9 mouse cellular contexts compared by ENCODE assay signal in genomic region chr10:61535441-61535840, GRCm38 (mm10). TPM values are rescaled to one million over a fixed set of nuclear protein-coding genes. Genes with fewer than 3 reads are reported as not detected.
DNase-seq lines count a peak whose midpoint lies in the region; ATAC-seq and TF ChIP-seq lines count a peak whose summit lies in the region.
"Had no signal": no experiment of that assay in that cellular context is flagged by ENCODE, and none has a peak within 500 bp of the region (broad histone marks: within the 10 kb centered on the region; RNA-seq: fewer than 3 reads in every experiment).

No protein-coding gene starts in this region.

- H3K27me3 ChIP-seq in liver, postnatal 0 days (ENCODE audit: insufficient read depth, low read length): no peaks in the 10 kb centered on the region
- H3K27me3 ChIP-seq in liver, embryonic 12.5 days (replicated peaks): no peaks in the 10 kb centered on the region
- H3K27me3 ChIP-seq in intestine, embryonic 16.5 days (replicated peaks; ENCODE audit: control insufficient read depth, insufficient read depth, low read length): no peaks in the 10 kb centered on the region
- H3K27me3 ChIP-seq in neural tube, embryonic 15.5 days (replicated peaks): no peaks in the 10 kb centered on the region

- peaks cover 34% of the 10 kb centered on the region for H3K4me1 ChIP-seq in liver, postnatal 0 days (ENCODE audit: insufficient read depth)
- peaks cover 39% of the 10 kb centered on the region for H3K4me1 ChIP-seq in liver, embryonic 12.5 days
- peaks cover 27% of the 10 kb centered on the region for H3K4me1 ChIP-seq in intestine, embryonic 16.5 days (ENCODE audit: control insufficient read depth, insufficient read depth, low read length)
- peaks cover 56% of the 10 kb centered on the region for H3K4me1 ChIP-seq in neural tube, embryonic 15.5 days

- no peak overlapping the region for H3K4me3 ChIP-seq in gastrocnemius, adult 2 months
- no peak overlapping the region for H3K4me3 ChIP-seq in liver, postnatal 0 days (ENCODE audit: low read depth, low read length)
- no peak overlapping the region for H3K4me3 ChIP-seq in liver, embryonic 12.5 days
- H3K4me3 ChIP-seq in intestine, embryonic 16.5 days (ENCODE audit: low read length): no peak overlapping the region
- H3K4me3 ChIP-seq in neural tube, embryonic 15.5 days (replicated peaks): no peak overlapping the region

- no peaks in the 10 kb centered on the region for H3K36me3 ChIP-seq in liver, postnatal 0 days (replicated peaks; ENCODE audit: insufficient read depth, low read length)
- H3K36me3 ChIP-seq in liver, embryonic 12.5 days: no peaks in the 10 kb centered on the region; the same call in 1 of the 2 replicates
- H3K36me3 ChIP-seq in intestine, embryonic 16.5 days (ENCODE audit: control insufficient read depth, insufficient read depth, low read length): no peaks in the 10 kb centered on the region
- H3K36me3 ChIP-seq in neural tube, embryonic 15.5 days: no peaks in the 10 kb centered on the region

- H3K27ac ChIP-seq in gastrocnemius, adult 2 months: peak overlapping the region; percentile 84
- H3K27ac ChIP-seq in liver, postnatal 0 days (ENCODE audit: low read depth): peak overlapping the region; percentile 76; the same call in 1 of the 2 replicates
- no peak overlapping the region for H3K27ac ChIP-seq in liver, embryonic 12.5 days
- H3K27ac ChIP-seq in intestine, embryonic 16.5 days (ENCODE audit: low read length): peak overlapping the region; percentile 49
- peak overlapping the region; percentile 56 for H3K27ac ChIP-seq in neural tube, embryonic 15.5 days (replicated peaks)

- ATAC-seq in liver, postnatal 0 days: no peak
- no peak for ATAC-seq in liver, embryonic 12.5 days
- no peak for ATAC-seq in intestine, embryonic 16.5 days
- no peak for ATAC-seq in neural tube, embryonic 15.5 days (ENCODE audit: low FRiP score)

- no peak overlapping the region for H3K9ac ChIP-seq in liver, postnatal 0 days (replicated peaks)
- no peak overlapping the region for H3K9ac ChIP-seq in liver, embryonic 12.5 days
- H3K9ac ChIP-seq in intestine, embryonic 16.5 days (ENCODE audit: low read depth, low read length): no peak overlapping the region
- no peak overlapping the region for H3K9ac ChIP-seq in neural tube, embryonic 15.5 days (replicated peaks)

- no peak for TF ChIP-seq EP300 in liver, postnatal 0 days (IDR thresholded peaks at IDR 0.05; ENCODE audit: low read depth)

- no peak for TF ChIP-seq CTCF in gastrocnemius, adult 2 months (IDR thresholded peaks at IDR 0.05)
- TF ChIP-seq CTCF in liver, postnatal 0 days (IDR thresholded peaks at IDR 0.05; ENCODE audit: low read depth): no peak

- DNase-seq in gastrocnemius, adult 2 months: no peak
- DNase-seq in gastrocnemius, postnatal 4 days (ENCODE audit: low spot score in 2 of 2): no peak
- no peak for DNase-seq in liver, postnatal 0 days
- DNase-seq in layer of hippocampus, postnatal 10 days (ENCODE audit: low spot score in 2 of 2): no peak
- DNase-seq in retina, embryonic 14.5 days (ENCODE audit: low spot score): no peak

- no peaks in the 10 kb centered on the region for H3K9me3 ChIP-seq in liver, postnatal 0 days (ENCODE audit: low read length)
- no peaks in the 10 kb centered on the region for H3K9me3 ChIP-seq in liver, embryonic 12.5 days (replicated peaks)
- no peaks in the 10 kb centered on the region for H3K9me3 ChIP-seq in intestine, embryonic 16.5 days (ENCODE audit: control insufficient read depth, low read length)
- H3K9me3 ChIP-seq in neural tube, embryonic 15.5 days (replicated peaks): no peaks in the 10 kb centered on the region

- intact Hi-C loops in gastrocnemius, adult 2 months (cut with DNase I): no loop called here

- no peak overlapping the region for H3K4me2 ChIP-seq in liver, postnatal 0 days (ENCODE audit: low read depth, low read length)
- no peak overlapping the region for H3K4me2 ChIP-seq in liver, embryonic 12.5 days
- no peak overlapping the region for H3K4me2 ChIP-seq in intestine, embryonic 16.5 days (ENCODE audit: low read depth, low read length)
- no peak overlapping the region for H3K4me2 ChIP-seq in neural tube, embryonic 15.5 days

- 89% methylated on average over 4 of the region's 4 CpGs for WGBS in liver, postnatal 0 days (ENCODE audit: insufficient replicate concordance)
- WGBS in liver, embryonic 12.5 days (ENCODE audit: insufficient replicate concordance): 83% methylated on average over 4 of the region's 4 CpGs
- 79% methylated on average over 4 of the region's 4 CpGs for WGBS in intestine, embryonic 16.5 days
- WGBS in neural tube, embryonic 15.5 days: 76% methylated on average over 4 of the region's 4 CpGs

RNA-seq across cellular contexts. Expression of gene Lrrc20, which starts 59.8 kb away (rescaled TPM):
- total RNA-seq in gastrocnemius, adult 2 months (2021): 100 to 1,000 TPM; 133 to 164 TPM
- total RNA-seq in gastrocnemius, postnatal 4 days (2021): 10 to 100 TPM; 41.8 to 44.1 TPM
- polyA plus RNA-seq in liver, postnatal 0 days (2015; fragmentation: Nextera tagmentation; extraction: Ambion mirVana): 3.0 TPM in 2 replicates
- polyA plus RNA-seq in liver, embryonic 12.5 days (2016; fragmentation: Nextera tagmentation; extraction: Ambion mirVana): 9.1 and 10.2 TPM in 2 replicates
- polyA plus RNA-seq in intestine, embryonic 16.5 days (2015; fragmentation: Nextera tagmentation; extraction: Ambion mirVana): 5.8 TPM in 2 replicates
- polyA plus RNA-seq in neural tube, embryonic 15.5 days (2015; fragmentation: Nextera tagmentation; extraction: Ambion mirVana): 12.1 and 14.5 TPM in 2 replicates
- total RNA-seq in layer of hippocampus, postnatal 10 days (2021): 10 to 100 TPM; 16.2 to 16.7 TPM

RNA-seq across cellular contexts. Expression of gene Npffr1, which starts 59.9 kb away (rescaled TPM):
- total RNA-seq in gastrocnemius, adult 2 months (2021): under 1 TPM in 1 of 2 experiments, not detected in 1; 0.06 TPM
- total RNA-seq in gastrocnemius, postnatal 4 days (2021): under 1 TPM in 1 of 2 experiments, not detected in 1; 0.07 TPM
- not detected in 2 replicates for polyA plus RNA-seq in liver, postnatal 0 days (2015; fragmentation: Nextera tagmentation; extraction: Ambion mirVana)
- polyA plus RNA-seq in liver, embryonic 12.5 days (2016; fragmentation: Nextera tagmentation; extraction: Ambion mirVana): not detected in 2 replicates
- 0.05 and 0.16 TPM in 2 replicates for polyA plus RNA-seq in intestine, embryonic 16.5 days (2015; fragmentation: Nextera tagmentation; extraction: Ambion mirVana)
- polyA plus RNA-seq in neural tube, embryonic 15.5 days (2015; fragmentation: Nextera tagmentation; extraction: Ambion mirVana): 0.42 and 0.58 TPM in 2 replicates
- 1 to 10 TPM; 4.1 to 4.5 TPM for total RNA-seq in layer of hippocampus, postnatal 10 days (2021)
- polyA plus RNA-seq: liver, embryonic 16.5 days had no signal
